Mouse (Mus musculus) layer of hippocampus, adult 9-10 months (tissue): ENCODE data around the gene Ern2.
A peak's percentile ranks its signal among the peaks of the same experiment; 100 is the strongest.

ENCODE experiments used
- DNase-seq: peaks from one replicate; pipeline ENCODE4 v3.0.0; 2022; ENCODE audit warnings: low spot score

Ern2 gene

GRCm38 (mm10) chr7:122186043-122186442 is at the start of gene Ern2:
Gene Ern2 (minus strand): TSS chr7:122186207.
- no peak for DNase-seq

- DNase-seq, result no peak
These were observed 44.9 kb upstream of the Ern2 start for GRCm38 (mm10) chr7:122230866-122231265.

GRCm38 (mm10) chr7:122229916-122230315 is 43.9 kb upstream of the Ern2 start:
- DNase-seq, result no peak

GRCm38 (mm10) chr7:122229306-122229705 is 43.3 kb upstream of the Ern2 start:
- DNase-seq, result no peak

- DNase-seq, result no peak
These were observed 40.7 kb upstream of the Ern2 start for GRCm38 (mm10) chr7:122226744-122227143.

- no peak for DNase-seq
These were observed 40.2 kb upstream of the Ern2 start for GRCm38 (mm10) chr7:122226020-122226742.

GRCm38 (mm10) chr7:122219315-122219801 is 33.4 kb upstream of the Ern2 start, which contains the start of gene Chp2:
Gene Chp2 (plus strand): TSS chr7:122219496.
- DNase-seq, result no peak

- DNase-seq, result no peak
These were observed 22.4 kb upstream of the Ern2 start for GRCm38 (mm10) chr7:122208276-122209021.

GRCm38 (mm10) chr7:122206121-122206520 is 20.1 kb upstream of the Ern2 start:
- no peak for DNase-seq

GRCm38 (mm10) chr7:122203936-122204335 is 17.9 kb upstream of the Ern2 start:
- DNase-seq, result no peak

- DNase-seq, result peak; percentile 42
These were observed 13.3 kb upstream of the Ern2 start for GRCm38 (mm10) chr7:122199296-122199695.

GRCm38 (mm10) chr7:122197306-122197705 is 11.3 kb upstream of the Ern2 start:
- peak; percentile 71 for DNase-seq

- no peak for DNase-seq
These were observed 10.8 kb upstream of the Ern2 start for GRCm38 (mm10) chr7:122196771-122197170.

- DNase-seq, result no peak
These were observed 7.9 kb upstream of the Ern2 start for GRCm38 (mm10) chr7:122193919-122194318.

- no peak for DNase-seq
These were observed 5.1 kb upstream of the Ern2 start for GRCm38 (mm10) chr7:122191097-122191496.

GRCm38 (mm10) chr7:122189484-122189883 is 3.5 kb upstream of the Ern2 start:
- no peak for DNase-seq

GRCm38 (mm10) chr7:122184569-122184968 is 1.4 kb downstream of the Ern2 start:
- DNase-seq, result no peak

GRCm38 (mm10) chr7:122180720-122181119 is 5.3 kb downstream of the Ern2 start:
- DNase-seq, result no peak

GRCm38 (mm10) chr7:122171613-122172012 is 14.4 kb downstream of the Ern2 start:
- DNase-seq, result no peak

GRCm38 (mm10) chr7:122170705-122171104 is 15.3 kb downstream of the Ern2 start:
- no peak for DNase-seq

- no peak for DNase-seq
These were observed 18.8 kb downstream of the Ern2 start for GRCm38 (mm10) chr7:122167203-122167602.

GRCm38 (mm10) chr7:122163766-122164165 is 22.2 kb downstream of the Ern2 start:
- DNase-seq, result no peak

- no peak for DNase-seq
These were observed 26.0 kb downstream of the Ern2 start for GRCm38 (mm10) chr7:122160037-122160436.
